Mouse (Mus musculus) neural tube, embryonic 11.5 days (tissue): ENCODE results near the gene H2-DMa. TPM values are rescaled to one million over a fixed set of nuclear protein-coding genes. Genes with fewer than 3 reads are reported as not detected.

ENCODE experiments used
- ATAC-seq: fragments of 200-750 bp; cut with Nextera tagmentation; 2 replicates; pipeline ENCODE4 v1.8.0; 2017; ENCODE audit warnings: moderate number of reproducible peaks, mild to moderate bottlenecking, moderate TSS enrichment, moderate library complexity; ENCODE audit not compliant: insufficient read depth, low FRiP score, low TSS enrichment
- DNase-seq: peaks from one replicate; pipeline ENCODE4 v3.0.0-alpha.2; 2015; ENCODE audit warnings: low spot score
- H3K27ac ChIP-seq: fragments of 300-500 bp; sonication (generic); 2 replicates; pipeline ENCODE4 v1.5.1; 2014; ENCODE audit warnings: low read depth, mild to moderate bottlenecking, low read length
- H3K27me3 ChIP-seq: fragments of 300-500 bp; sonication (generic); 2 replicates; pipeline ENCODE4 v1.6.1; 2014; ENCODE audit warnings: mild to moderate bottlenecking, low read length, mixed read lengths; ENCODE audit not compliant: control insufficient read depth, insufficient read depth
- H3K36me3 ChIP-seq: fragments of 300-500 bp; sonication (generic); 2 replicates; pipeline ENCODE4 v1.6.1; 2014; ENCODE audit warnings: mild to moderate bottlenecking, low read length, moderate library complexity, mixed read lengths; ENCODE audit not compliant: control insufficient read depth, insufficient read depth
- H3K4me1 ChIP-seq: fragments of 300-500 bp; sonication (generic); 2 replicates; pipeline ENCODE4 v1.6.1; 2014; ENCODE audit warnings: low read length, mixed read lengths; ENCODE audit not compliant: control insufficient read depth, insufficient read depth
- H3K4me2 ChIP-seq: fragments of 300-500 bp; sonication (generic); 2 replicates; pipeline ENCODE4 v1.6.1; 2014; ENCODE audit warnings: low read depth, mild to moderate bottlenecking, moderate library complexity
- H3K4me3 ChIP-seq: fragments of 300-500 bp; sonication (generic); 2 replicates; pipeline ENCODE4 v1.5.1; 2014; ENCODE audit warnings: low read depth, low read length
- H3K9ac ChIP-seq: fragments of 300-500 bp; sonication (generic); 2 replicates; pipeline ENCODE4 v1.6.1; 2014; ENCODE audit warnings: mild to moderate bottlenecking, low read length
- H3K9me3 ChIP-seq: fragments of 300-500 bp; sonication (generic); 2 replicates; pipeline ENCODE4 v1.6.1; 2016; ENCODE audit warnings: low read length; ENCODE audit not compliant: control insufficient read depth
- WGBS: fragments of 180-500 bp; shearing (Covaris S2); extraction: QIAGEN DNeasy Blood & Tissue Kit; methylation state at CpG from one replicate; pipeline ENCODE4 v1.1.7; 2014; 5-methylcytosine and 5-hydroxymethylcytosine counted together
- polyA plus RNA-seq: library from polyadenylated mRNA; unstranded; fragments of >200 nt; fragmentation: Nextera tagmentation; extraction: Ambion mirVana; gene quantifications from 2 replicates; pipeline ENCODE4 v1.2.1, GENCODE M21; 2014

H2-DMa gene
- polyA plus RNA-seq, 1 experiment from 2014 or later, result 10.3 TPM

GRCm38 (mm10) chr17:34126826-34127420 is 7.6 kb downstream of the H2-DMa start:
- DNase-seq (no peak), ATAC-seq (no peak)
- peaks cover 16% of the 10 kb centered on the region for H3K4me1 ChIP-seq
- 41% methylated on average over 9 of the region's 9 CpGs for WGBS
- H3K4me2 ChIP-seq, result no peak overlapping the region
- no peak overlapping the region for H3K9ac ChIP-seq
- no peaks in the 10 kb centered on the region for H3K27me3 ChIP-seq
- no peaks in the 10 kb centered on the region for H3K36me3 ChIP-seq
- H3K27ac ChIP-seq, result no peak overlapping the region
- H3K4me3 ChIP-seq, result no peak overlapping the region
- no peaks in the 10 kb centered on the region for H3K9me3 ChIP-seq

- Histone ChIP-seq H3K27ac (no peak overlapping the region), H3K9ac (no peak overlapping the region), H3K4me2 (no peak overlapping the region), H3K4me3 (no peak overlapping the region), H3K4me1 (peaks cover 16% of the 10 kb centered on the region), H3K36me3 (no peaks in the 10 kb centered on the region), H3K27me3 (no peaks in the 10 kb centered on the region), H3K9me3 (no peaks in the 10 kb centered on the region)
- ATAC-seq, result no peak
- DNase-seq, result no peak
- 16% methylated on average over 6 of the region's 6 CpGs for WGBS
Measured at GRCm38 (mm10) chr17:34127475-34127874, 8.1 kb downstream of the H2-DMa start.

- Histone ChIP-seq H3K27ac (no peak overlapping the region), H3K4me1 (peaks cover 14% of the 10 kb centered on the region), H3K27me3 (no peaks in the 10 kb centered on the region), H3K9ac (no peak overlapping the region), H3K36me3 (no peaks in the 10 kb centered on the region), H3K4me3 (no peak overlapping the region), H3K4me2 (peak overlapping the region; percentile 9; the same call in 1 of the 2 replicates), H3K9me3 (no peaks in the 10 kb centered on the region)
- no peak for DNase-seq
- ATAC-seq, result no peak
- WGBS, result 20% methylated on average over 13 of the region's 13 CpGs
Measured at GRCm38 (mm10) chr17:34128264-34128937, 9.1 kb downstream of the H2-DMa start.

GRCm38 (mm10) chr17:34128944-34129791 is 9.8 kb downstream of the H2-DMa start:
- no peak overlapping the region for H3K27ac ChIP-seq
- H3K4me3 ChIP-seq, result no peak overlapping the region
- peak; percentile 34 for DNase-seq
- peak overlapping the region; percentile 9; the same call in 1 of the 2 replicates for H3K4me2 ChIP-seq
- H3K4me1 ChIP-seq, result peaks cover 8% of the 10 kb centered on the region
- no peak for ATAC-seq
- H3K27me3 ChIP-seq, result no peaks in the 10 kb centered on the region
- no peaks in the 10 kb centered on the region for H3K36me3 ChIP-seq
- WGBS, result 24% methylated on average over 18 of the region's 18 CpGs
- peak overlapping the region; percentile 18; the same call in 1 of the 2 replicates for H3K9ac ChIP-seq
- no peaks in the 10 kb centered on the region for H3K9me3 ChIP-seq

GRCm38 (mm10) chr17:34130073-34130947 is 11.0 kb downstream of the H2-DMa start:
- H3K9ac ChIP-seq, result no peak overlapping the region
- H3K9me3 ChIP-seq, result no peaks in the 10 kb centered on the region
- DNase-seq, result no peak
- H3K27me3 ChIP-seq, result no peaks in the 10 kb centered on the region
- no peak for ATAC-seq
- 79% methylated on average over 19 of the region's 19 CpGs for WGBS
- no peak overlapping the region for H3K27ac ChIP-seq
- peaks cover 8% of the 10 kb centered on the region for H3K4me1 ChIP-seq
- H3K4me2 ChIP-seq, result no peak overlapping the region
- no peak overlapping the region for H3K4me3 ChIP-seq
- no peaks in the 10 kb centered on the region for H3K36me3 ChIP-seq

GRCm38 (mm10) chr17:34131911-34132310 is 12.6 kb downstream of the H2-DMa start:
- peaks cover 8% of the 10 kb centered on the region for H3K4me1 ChIP-seq
- H3K36me3 ChIP-seq, result no peaks in the 10 kb centered on the region
- 81% methylated on average over 7 of the region's 7 CpGs for WGBS
- H3K9me3 ChIP-seq, result no peaks in the 10 kb centered on the region
- H3K27me3 ChIP-seq, result no peaks in the 10 kb centered on the region
- H3K9ac ChIP-seq, result no peak overlapping the region
- H3K27ac ChIP-seq, result no peak overlapping the region
- no peak overlapping the region for H3K4me3 ChIP-seq
- no peak for ATAC-seq
- no peak for DNase-seq
- H3K4me2 ChIP-seq, result no peak overlapping the region

- DNase-seq (no peak), ATAC-seq (no peak)
- WGBS, result 86% methylated on average over 11 of the region's 11 CpGs
- no peaks in the 10 kb centered on the region for H3K36me3 ChIP-seq
- no peak overlapping the region for H3K4me2 ChIP-seq
- no peaks in the 10 kb centered on the region for H3K9me3 ChIP-seq
- peaks cover 5% of the 10 kb centered on the region for H3K4me1 ChIP-seq
- no peak overlapping the region for H3K4me3 ChIP-seq
- no peak overlapping the region for H3K27ac ChIP-seq
- peaks cover 3% of the 10 kb centered on the region for H3K27me3 ChIP-seq
- H3K9ac ChIP-seq, result no peak overlapping the region
Measured at GRCm38 (mm10) chr17:34133289-34133688, 13.9 kb downstream of the H2-DMa start.

GRCm38 (mm10) chr17:34134451-34134850 is 15.1 kb downstream of the H2-DMa start:
- no peak for DNase-seq
- H3K4me2 ChIP-seq, result no peak overlapping the region
- H3K27ac ChIP-seq, result no peak overlapping the region
- peaks cover 12% of the 10 kb centered on the region for H3K27me3 ChIP-seq
- H3K4me1 ChIP-seq, result no peaks in the 10 kb centered on the region; the same call in 1 of the 2 replicates
- H3K4me3 ChIP-seq, result no peak overlapping the region
- ATAC-seq, result no peak
- H3K9me3 ChIP-seq, result no peaks in the 10 kb centered on the region
- H3K36me3 ChIP-seq, result no peaks in the 10 kb centered on the region
- 80% methylated on average over 3 of the region's 3 CpGs for WGBS
- no peak overlapping the region for H3K9ac ChIP-seq
